Mouse (Mus musculus) intestine, postnatal 0 days (tissue): ENCODE measurements around the gene Tgfbr2. TPM values are rescaled to one million over a fixed set of nuclear protein-coding genes. Genes with fewer than 3 reads are reported as not detected.
"Not testable (repeated sequence)": the region's sequence is repeated elsewhere in the genome, so short reads cannot be mapped to it uniquely, and the experiment has no call there.

ENCODE experiments used
- ATAC-seq: fragments of 200-750 bp; cut with Nextera tagmentation; 2 replicates; pipeline ENCODE4 v1.8.0; 2017; ENCODE audit warnings: mild to moderate bottlenecking, moderate TSS enrichment, moderate library complexity
- H3K27ac ChIP-seq: fragments of 300-500 bp; sonication (generic); 2 replicates; pipeline ENCODE4 v1.5.1; 2014; ENCODE audit warnings: mild to moderate bottlenecking, low read depth, low read length, moderate library complexity
- H3K27me3 ChIP-seq: fragments of 300-500 bp; sonication (generic); replicated peaks from 2 replicates; pipeline ENCODE4 v1.6.1; 2014; ENCODE audit warnings: low read length, mixed read lengths; ENCODE audit not compliant: control insufficient read depth, insufficient read depth
- H3K36me3 ChIP-seq: fragments of 300-500 bp; sonication (generic); 2 replicates; pipeline ENCODE4 v1.6.1; 2014; ENCODE audit warnings: mild to moderate bottlenecking, moderate library complexity; ENCODE audit not compliant: control insufficient read depth, insufficient read depth
- H3K4me1 ChIP-seq: fragments of 300-500 bp; sonication (generic); replicated peaks from 2 replicates; pipeline ENCODE4 v1.6.1; 2014; ENCODE audit warnings: antibody characterized with exemption, low read length, mixed read lengths; ENCODE audit not compliant: control insufficient read depth, insufficient read depth
- H3K4me2 ChIP-seq: fragments of 300-500 bp; sonication (generic); replicated peaks from 2 replicates; pipeline ENCODE4 v1.6.1; 2014; ENCODE audit warnings: low read depth, mild to moderate bottlenecking, moderate library complexity
- H3K4me3 ChIP-seq: fragments of 300-500 bp; sonication (generic); 2 replicates; pipeline ENCODE4 v1.5.1; 2014; ENCODE audit warnings: low read depth, low read length
- H3K9ac ChIP-seq: fragments of 300-500 bp; sonication (generic); 2 replicates; pipeline ENCODE4 v1.6.1; 2014; ENCODE audit warnings: mild to moderate bottlenecking, low read depth, low read length
- H3K9me3 ChIP-seq: fragments of 300-500 bp; sonication (generic); 2 replicates; pipeline ENCODE4 v1.6.1; 2016; ENCODE audit warnings: mixed run types; ENCODE audit not compliant: control insufficient read depth
- CTCF ChIP-seq: sonication (generic); IDR thresholded peaks from 2 replicates; pipeline ENCODE4 v1.5.1; 2016; ENCODE audit warnings: low read depth, mild to moderate bottlenecking, control low read depth, antibody characterized with exemption, moderate library complexity
- WGBS: fragments of 180-500 bp; shearing (Covaris S2); extraction: QIAGEN DNeasy Blood & Tissue Kit; methylation state at CpG from one replicate; pipeline ENCODE4 v1.1.7; 2014; 5-methylcytosine and 5-hydroxymethylcytosine counted together
- polyA plus RNA-seq: library from polyadenylated mRNA; unstranded; fragments of >200 nt; fragmentation: Nextera tagmentation; extraction: Ambion mirVana; gene quantifications from 2 replicates; pipeline ENCODE4 v1.2.1, GENCODE M21; 2015

Tgfbr2 gene
- polyA plus RNA-seq, 1 experiment from 2014 or later = 16.0 TPM

GRCm38 (mm10) chr9:116077419-116077818, 97.7 kb downstream of the Tgfbr2 start:
- TF ChIP-seq CTCF = no peak
- no peaks in the 10 kb centered on the region for H3K4me1 ChIP-seq
- no peaks in the 10 kb centered on the region for H3K36me3 ChIP-seq
- H3K27ac ChIP-seq = no peak overlapping the region
- H3K9ac ChIP-seq = no peak overlapping the region
- WGBS = 89% methylated on average over 2 of the region's 2 CpGs
- no peak overlapping the region for H3K4me3 ChIP-seq
- no peak for ATAC-seq
- no peaks in the 10 kb centered on the region for H3K9me3 ChIP-seq
- H3K4me2 ChIP-seq = no peak overlapping the region
- H3K27me3 ChIP-seq = no peaks in the 10 kb centered on the region

- TF ChIP-seq CTCF = no peak
- no peaks in the 10 kb centered on the region for H3K9me3 ChIP-seq
- no peaks in the 10 kb centered on the region for H3K27me3 ChIP-seq
- H3K4me3 ChIP-seq = no peak overlapping the region
- no peaks in the 10 kb centered on the region for H3K36me3 ChIP-seq
- WGBS = 53% methylated on average over 2 of the region's 2 CpGs
- no peak for ATAC-seq
- no peak overlapping the region for H3K9ac ChIP-seq
- H3K27ac ChIP-seq = no peak overlapping the region
- H3K4me1 ChIP-seq = no peaks in the 10 kb centered on the region
- no peak overlapping the region for H3K4me2 ChIP-seq
Measured at GRCm38 (mm10) chr9:116076946-116077345, 98.2 kb downstream of the Tgfbr2 start.

GRCm38 (mm10) chr9:116076163-116076562, 99.0 kb downstream of the Tgfbr2 start:
- Histone ChIP-seq H3K27me3 (no peaks in the 10 kb centered on the region), H3K4me2 (no peak overlapping the region), H3K4me3 (no peak overlapping the region), H3K4me1 (no peaks in the 10 kb centered on the region), H3K36me3 (no peaks in the 10 kb centered on the region), H3K9ac (no peak overlapping the region), H3K27ac (no peak overlapping the region), H3K9me3 (no peaks in the 10 kb centered on the region)
- TF ChIP-seq CTCF = no peak
- 73% methylated on average over 4 of the region's 4 CpGs for WGBS
- ATAC-seq = no peak

GRCm38 (mm10) chr9:116071561-116071960, 103.6 kb downstream of the Tgfbr2 start:
- H3K4me2 ChIP-seq, H3K9me3 ChIP-seq, H3K27me3 ChIP-seq, H3K9ac ChIP-seq, H3K4me3 ChIP-seq, ATAC-seq, H3K27ac ChIP-seq, H3K4me1 ChIP-seq, H3K36me3 ChIP-seq: not testable (repeated sequence)
- WGBS = 93% methylated on average over 1 of the region's 1 CpGs

GRCm38 (mm10) chr9:116064774-116065173, 110.4 kb downstream of the Tgfbr2 start:
- WGBS = 90% methylated on average over 17 of the region's 17 CpGs
- Histone ChIP-seq H3K9me3 (no peaks in the 10 kb centered on the region), H3K36me3 (no peaks in the 10 kb centered on the region), H3K4me2 (no peak overlapping the region), H3K27ac (no peak overlapping the region), H3K4me3 (no peak overlapping the region), H3K4me1 (no peaks in the 10 kb centered on the region), H3K27me3 (no peaks in the 10 kb centered on the region), H3K9ac (no peak overlapping the region)
- TF ChIP-seq CTCF = no peak
- no peak for ATAC-seq

- ATAC-seq = no peak
- 11% methylated on average over 4 of the region's 4 CpGs for WGBS
- no peaks in the 10 kb centered on the region for H3K9me3 ChIP-seq
- H3K9ac ChIP-seq = no peak overlapping the region
- TF ChIP-seq CTCF = peak; percentile 86
- no peak overlapping the region for H3K4me3 ChIP-seq
- H3K4me2 ChIP-seq = no peak overlapping the region
- no peak overlapping the region for H3K27ac ChIP-seq
- no peaks in the 10 kb centered on the region for H3K4me1 ChIP-seq
- H3K36me3 ChIP-seq = no peaks in the 10 kb centered on the region
- H3K27me3 ChIP-seq = no peaks in the 10 kb centered on the region
Measured at GRCm38 (mm10) chr9:116060691-116061090, 114.5 kb downstream of the Tgfbr2 start.

GRCm38 (mm10) chr9:116059156-116059555, 116.0 kb downstream of the Tgfbr2 start:
- TF ChIP-seq CTCF = peak; percentile 52
- 57% methylated on average over 4 of the region's 4 CpGs for WGBS
- Histone ChIP-seq H3K4me2 (no peak overlapping the region), H3K36me3 (no peaks in the 10 kb centered on the region), H3K4me3 (no peak overlapping the region), H3K9ac (no peak overlapping the region), H3K27ac (no peak overlapping the region), H3K9me3 (no peaks in the 10 kb centered on the region), H3K4me1 (no peaks in the 10 kb centered on the region), H3K27me3 (no peaks in the 10 kb centered on the region)
- ATAC-seq = no peak
